Mouse (Mus musculus) fat pad, adult 2 months (tissue): ENCODE data around the gene Nup43.
A peak's percentile ranks its signal among the peaks of the same experiment; 100 is the strongest.
"Not testable (repeated sequence)": the region's sequence is repeated elsewhere in the genome, so short reads cannot be mapped to it uniquely, and the experiment has no call there.

Source experiments
- DNase-seq: peaks from one replicate; pipeline ENCODE4 v3.0.0-alpha.2; 2011; ENCODE audit warnings: low read depth, low spot score; ENCODE audit errors: extremely low read depth

Gene Nup43

GRCm38 (mm10) chr10:7667342-7667802 lies at the start of gene Nup43:
TSS of gene Nup43 (plus strand) at chr10:7667503.
- DNase-seq: peak; percentile 43

- DNase-seq: not testable (repeated sequence)
These were observed 49.7 kb upstream of the Nup43 start for GRCm38 (mm10) chr10:7617556-7617955.

- no peak for DNase-seq
These were observed 47.5 kb upstream of the Nup43 start for GRCm38 (mm10) chr10:7619821-7620241.

- no peak for DNase-seq
These were observed 46.6 kb upstream of the Nup43 start for GRCm38 (mm10) chr10:7620723-7621122.

- DNase-seq: no peak
These were observed 44.9 kb upstream of the Nup43 start for GRCm38 (mm10) chr10:7622378-7622777.

- no peak for DNase-seq
These were observed 43.3 kb upstream of the Nup43 start for GRCm38 (mm10) chr10:7623861-7624518.

- DNase-seq: no peak
These were observed 38.2 kb upstream of the Nup43 start for GRCm38 (mm10) chr10:7629092-7629491.

GRCm38 (mm10) chr10:7630286-7630685 lies 37.0 kb upstream of the Nup43 start:
- DNase-seq: no peak

- DNase-seq: no peak
These were observed 36.2 kb upstream of the Nup43 start for GRCm38 (mm10) chr10:7630951-7631720.

- no peak for DNase-seq
These were observed 26.9 kb upstream of the Nup43 start for GRCm38 (mm10) chr10:7640366-7640765.

- no peak for DNase-seq
These were observed 21.4 kb upstream of the Nup43 start for GRCm38 (mm10) chr10:7645911-7646310.

- DNase-seq: no peak
These were observed 18.2 kb upstream of the Nup43 start for GRCm38 (mm10) chr10:7649059-7649458.

- DNase-seq: no peak
These were observed 16.2 kb upstream of the Nup43 start for GRCm38 (mm10) chr10:7651057-7651456.

- no peak for DNase-seq
These were observed 4.7 kb upstream of the Nup43 start for GRCm38 (mm10) chr10:7662471-7663141.

- no peak for DNase-seq
These were observed 3.9 kb upstream of the Nup43 start for GRCm38 (mm10) chr10:7663159-7664026.

GRCm38 (mm10) chr10:7664027-7664526 lies 3.2 kb upstream of the Nup43 start:
- peak; percentile 36 for DNase-seq

- no peak for DNase-seq
These were observed 2.4 kb upstream of the Nup43 start for GRCm38 (mm10) chr10:7664889-7665288.

GRCm38 (mm10) chr10:7673673-7674072 lies 6.4 kb downstream of the Nup43 start:
- no peak for DNase-seq

GRCm38 (mm10) chr10:7680731-7681301 lies 13.5 kb downstream of the Nup43 start, which contains the start of the genes Pcmt1 and Lats1:
TSS of gene Pcmt1 (minus strand) at chr10:7681136.
TSS of gene Lats1 (plus strand) at chr10:7681214.
- no peak for DNase-seq
